Mouse (Mus musculus) hindbrain, postnatal 0 days (tissue): ENCODE measurements at regions not wholly inside any gene's neighbourhood (a gene's known extent, or its start where the extent isn't known, plus 50 kb on each side); places are given as distances from the start of the nearest gene placed in this dataset.

Source experiments
- ATAC-seq: fragments of 200-750 bp; cut with Nextera tagmentation; 2 replicates; pipeline ENCODE4 v1.8.0; 2017; ENCODE audit warnings: mild to moderate bottlenecking, moderate TSS enrichment, moderate library complexity
- DNase-seq: peaks from one replicate; pipeline ENCODE4 v3.0.0-alpha.2; 2015; ENCODE audit warnings: low spot score
- H3K27ac ChIP-seq: fragments of 300-500 bp; sonication (generic); 2 replicates; pipeline ENCODE4 v1.5.1; 2014; ENCODE audit warnings: mild to moderate bottlenecking
- H3K27me3 ChIP-seq: fragments of 300-500 bp; sonication (generic); 2 replicates; pipeline ENCODE4 v1.6.1; 2014; ENCODE audit warnings: low read length, mixed read lengths; ENCODE audit not compliant: insufficient read depth
- H3K36me3 ChIP-seq: fragments of 300-500 bp; sonication (generic); 2 replicates; pipeline ENCODE4 v1.6.1; 2014; ENCODE audit warnings: low read length, mixed read lengths; ENCODE audit not compliant: insufficient read depth
- H3K4me1 ChIP-seq: fragments of 300-500 bp; sonication (generic); 2 replicates; pipeline ENCODE4 v1.6.1; 2014; ENCODE audit warnings: antibody characterized with exemption, low read length, mixed read lengths; ENCODE audit not compliant: insufficient read depth
- H3K4me2 ChIP-seq: fragments of 300-500 bp; sonication (generic); 2 replicates; pipeline ENCODE4 v1.6.1; 2014; ENCODE audit warnings: low read depth, mild to moderate bottlenecking, low read length, moderate library complexity, mixed read lengths
- H3K4me3 ChIP-seq: fragments of 300-500 bp; sonication (generic); 2 replicates; pipeline ENCODE4 v1.5.1; 2014; ENCODE audit warnings: low read length
- H3K9ac ChIP-seq: fragments of 300-500 bp; sonication (generic); replicated peaks from 2 replicates; pipeline ENCODE4 v1.6.1; 2014; ENCODE audit warnings: mild to moderate bottlenecking, low read length, moderate library complexity, mixed read lengths
- H3K9me3 ChIP-seq: fragments of 300-500 bp; sonication (generic); 2 replicates; pipeline ENCODE4 v1.6.1; 2016; ENCODE audit warnings: low read length, mixed read lengths
- CTCF ChIP-seq: IDR thresholded peaks from 2 replicates; pipeline ENCODE4 v1.5.1; 2016; ENCODE audit warnings: antibody characterized with exemption, control low read depth, low read depth
- WGBS: fragments of 180-500 bp; shearing (Covaris S2); extraction: QIAGEN DNeasy Blood & Tissue Kit; methylation state at CpG from one replicate; pipeline ENCODE4 v1.1.7; 2014; 5-methylcytosine and 5-hydroxymethylcytosine counted together

DNA sequence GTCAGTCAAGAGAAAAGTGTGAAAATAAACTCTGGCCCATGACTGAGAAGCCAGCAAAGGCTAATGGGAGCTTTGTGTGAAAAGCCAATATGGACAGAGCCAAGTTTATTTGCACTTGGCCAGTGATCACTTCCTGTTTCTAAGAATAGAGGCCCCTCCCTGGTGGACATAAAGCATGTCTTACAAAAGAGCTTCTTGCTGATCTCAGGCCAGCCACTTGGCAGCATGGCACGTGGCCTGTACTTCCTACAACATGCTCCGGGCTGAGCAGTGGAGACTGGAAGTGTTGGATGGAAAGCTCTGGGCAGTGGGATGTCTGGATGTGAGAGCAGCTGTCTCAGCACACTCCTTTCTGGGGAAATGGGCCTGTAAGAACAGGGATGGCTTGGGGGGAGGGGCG is 99.7 kb downstream of the Gadd45g start:
- Histone ChIP-seq H3K9me3 (no peaks in the 10 kb centered on the region), H3K4me3 (no peak overlapping the region), H3K4me2 (no peak overlapping the region), H3K27me3 (no peaks in the 10 kb centered on the region), H3K27ac (no peak overlapping the region), H3K36me3 (no peaks in the 10 kb centered on the region), H3K4me1 (no peaks in the 10 kb centered on the region; the same call in 1 of the 2 replicates), H3K9ac (no peak overlapping the region)
- 56% methylated on average over 3 of the region's 3 CpGs for WGBS
- ATAC-seq (peak; percentile 60; the same call in 1 of the 2 replicates), DNase-seq (peak; percentile 70)
- no peak for TF ChIP-seq CTCF

GRCm38 (mm10) chr13:51948896-51949295 is 102.4 kb downstream of the Gadd45g start:
- WGBS = 67% methylated on average over 3 of the region's 3 CpGs
- no peak for TF ChIP-seq CTCF
- H3K4me2 ChIP-seq = no peak overlapping the region
- DNase-seq = no peak
- no peaks in the 10 kb centered on the region for H3K27me3 ChIP-seq
- H3K4me3 ChIP-seq = no peak overlapping the region
- no peaks in the 10 kb centered on the region for H3K9me3 ChIP-seq
- H3K36me3 ChIP-seq = no peaks in the 10 kb centered on the region
- no peak overlapping the region for H3K9ac ChIP-seq
- H3K27ac ChIP-seq = no peak overlapping the region
- no peaks in the 10 kb centered on the region; the same call in 1 of the 2 replicates for H3K4me1 ChIP-seq
- ATAC-seq = no peak

- whole genome bisulfite sequencing = 91% methylated on average over 7 of the region's 7 CpGs
- Histone ChIP-seq H3K4me1 (no peaks in the 10 kb centered on the region), H3K9me3 (no peaks in the 10 kb centered on the region), H3K27ac (no peak overlapping the region), H3K9ac (no peak overlapping the region), H3K4me3 (no peak overlapping the region), H3K4me2 (no peak overlapping the region), H3K27me3 (no peaks in the 10 kb centered on the region), H3K36me3 (no peaks in the 10 kb centered on the region)
- ATAC-seq (no peak), DNase-seq (no peak)
- no peak for TF ChIP-seq CTCF
Measured at GRCm38 (mm10) chr13:51951506-51952038, 105.1 kb downstream of the Gadd45g start.

DNA sequence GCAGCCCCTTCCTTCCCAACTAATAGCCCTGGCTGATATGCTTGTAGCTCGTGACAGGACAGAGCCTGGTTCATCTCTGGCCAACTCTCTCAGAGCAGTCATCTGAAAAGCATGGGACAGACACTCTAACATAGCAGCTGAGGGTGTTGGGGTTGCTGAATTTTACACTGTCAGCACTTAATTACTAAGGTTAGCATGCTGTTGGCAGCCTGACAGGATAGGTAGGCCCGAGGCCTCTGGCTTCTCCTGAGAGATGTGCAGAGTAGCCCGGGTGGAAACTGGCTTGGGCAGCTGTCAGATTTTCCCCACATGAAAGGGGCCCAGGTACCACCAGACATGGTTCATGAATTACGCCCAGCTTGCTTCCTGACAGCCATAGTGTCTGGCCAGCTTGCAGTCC is 106.6 kb downstream of the Gadd45g start:
- no peak for ATAC-seq
- Histone ChIP-seq H3K4me1 (no peaks in the 10 kb centered on the region), H3K9me3 (no peaks in the 10 kb centered on the region), H3K27me3 (no peaks in the 10 kb centered on the region), H3K27ac (no peak overlapping the region), H3K36me3 (no peaks in the 10 kb centered on the region), H3K4me3 (no peak overlapping the region), H3K4me2 (no peak overlapping the region), H3K9ac (no peak overlapping the region)
- no peak for TF ChIP-seq CTCF
- 70% methylated on average over 4 of the region's 4 CpGs for WGBS
- DNase-seq = no peak

GRCm38 (mm10) chr13:51953569-51953968 is 107.1 kb downstream of the Gadd45g start:
- Histone ChIP-seq H3K36me3 (no peaks in the 10 kb centered on the region), H3K27me3 (no peaks in the 10 kb centered on the region), H3K4me1 (no peaks in the 10 kb centered on the region), H3K4me3 (no peak overlapping the region), H3K9ac (no peak overlapping the region), H3K4me2 (no peak overlapping the region), H3K27ac (no peak overlapping the region), H3K9me3 (no peaks in the 10 kb centered on the region)
- TF ChIP-seq CTCF = no peak
- 73% methylated on average over 8 of the region's 8 CpGs for WGBS
- no peak for DNase-seq
- ATAC-seq = no peak

GRCm38 (mm10) chr13:51957101-51957500 is 110.6 kb downstream of the Gadd45g start:
- no peak overlapping the region for H3K4me2 ChIP-seq
- H3K36me3 ChIP-seq = no peaks in the 10 kb centered on the region
- WGBS = 76% methylated on average over 8 of the region's 8 CpGs
- H3K9ac ChIP-seq = no peak overlapping the region
- TF ChIP-seq CTCF = no peak
- H3K4me1 ChIP-seq = 0 out of 2 replicates have a peak, but pooled peaks cover 2% of the 10 kb centered on the region
- no peak overlapping the region for H3K27ac ChIP-seq
- H3K9me3 ChIP-seq = no peaks in the 10 kb centered on the region
- no peak for ATAC-seq
- H3K27me3 ChIP-seq = no peaks in the 10 kb centered on the region
- no peak for DNase-seq
- H3K4me3 ChIP-seq = no peak overlapping the region

- no peaks in the 10 kb centered on the region for H3K9me3 ChIP-seq
- DNase-seq (no peak), ATAC-seq (no peak)
- peaks cover 8% of the 10 kb centered on the region for H3K4me1 ChIP-seq
- no peak overlapping the region for H3K27ac ChIP-seq
- H3K4me3 ChIP-seq = no peak overlapping the region
- no peaks in the 10 kb centered on the region for H3K36me3 ChIP-seq
- no peak for TF ChIP-seq CTCF
- WGBS = 88% methylated on average over 8 of the region's 8 CpGs
- no peak overlapping the region for H3K9ac ChIP-seq
- H3K27me3 ChIP-seq = no peaks in the 10 kb centered on the region
- no peak overlapping the region for H3K4me2 ChIP-seq
Measured at GRCm38 (mm10) chr13:51959591-51959990, 113.1 kb downstream of the Gadd45g start.
